Mouse (Mus musculus) ES-E14 (cell line): ENCODE results near the gene Syde2. TPM values are rescaled to one million over a fixed set of nuclear protein-coding genes. Genes with fewer than 3 reads are reported as not detected.
A peak's percentile ranks its signal among the peaks of the same experiment; 100 is the strongest.

Experiments used
- DNase-seq: peaks from one replicate; pipeline ENCODE4 v3.0.0-alpha.2; 2013; ENCODE audit warnings: low read depth, low spot score
- H3K27ac ChIP-seq: 2 replicates; pipeline ENCODE4 v1.5.1; 2012; ENCODE audit warnings: low read depth, mild to moderate bottlenecking, low read length, moderate library complexity, mixed read lengths; ENCODE audit not compliant: poor library complexity, insufficient read depth, severe bottlenecking
- H3K36me3 ChIP-seq: 2 replicates; pipeline ENCODE4 v1.6.1; 2012; ENCODE audit warnings: mild to moderate bottlenecking, low read length, moderate library complexity, mixed read lengths; ENCODE audit not compliant: control insufficient read depth, poor library complexity, insufficient read depth, severe bottlenecking
- H3K4me1 ChIP-seq, 2 experiments: fragments of 150-350 bp in 1 of 2; sonication (generic) in 1 of 2; 2 replicates each; pipeline ENCODE4 v1.6.1; 2012; ENCODE audit warnings: low read length in 2 of 2, mild to moderate bottlenecking in 1 of 2, mixed read lengths in 1 of 2; ENCODE audit not compliant: control insufficient read depth in 2 of 2, insufficient read depth in 2 of 2, poor library complexity in 1 of 2
- H3K4me3 ChIP-seq, 2 experiments: fragments of 150-350 bp in 1 of 2; sonication (generic) in 1 of 2; 2 replicates each; pipeline ENCODE4 v1.5.1; 2012; ENCODE audit warnings: low read length in 2 of 2, low read depth in 1 of 2, mild to moderate bottlenecking in 1 of 2, mixed read lengths in 1 of 2; ENCODE audit not compliant: insufficient read depth in 1 of 2, poor library complexity in 1 of 2, severe bottlenecking in 1 of 2
- H3K9ac ChIP-seq: 2 replicates; pipeline ENCODE4 v1.6.1; 2012; ENCODE audit warnings: low read depth, mild to moderate bottlenecking, low read length, mixed read lengths; ENCODE audit not compliant: poor library complexity, insufficient read depth, severe bottlenecking
- H3K9me3 ChIP-seq: fragments of 150-350 bp; sonication (generic); 2 replicates; pipeline ENCODE4 v1.6.1; 2012; ENCODE audit warnings: low read depth, mild to moderate bottlenecking, low read length; ENCODE audit not compliant: control insufficient read depth, insufficient read depth
- CHD2 ChIP-seq: IDR thresholded peaks from 2 replicates; pipeline ENCODE4 v1.6.1; 2014; ENCODE audit warnings: mild to moderate bottlenecking, low read depth, low read length, inconsistent platforms
- HCFC1 ChIP-seq: IDR thresholded peaks from 2 replicates; pipeline ENCODE4 v1.6.1; 2012; ENCODE audit warnings: low read length, inconsistent platforms, borderline replicate concordance; ENCODE audit not compliant: insufficient read depth
- MAFK ChIP-seq: IDR thresholded peaks from 2 replicates; pipeline ENCODE4 v1.6.1; 2014; ENCODE audit warnings: mild to moderate bottlenecking, low read depth, low read length, inconsistent platforms; ENCODE audit not compliant: insufficient read depth
- ZC3H11A ChIP-seq: IDR thresholded peaks from 2 replicates; pipeline ENCODE4 v1.6.1; 2012; ENCODE audit warnings: low read depth, mild to moderate bottlenecking, inconsistent platforms, low read length, borderline replicate concordance
- ZNF384 ChIP-seq: IDR thresholded peaks from 2 replicates; pipeline ENCODE4 v1.6.1; 2012; ENCODE audit warnings: low read depth, low read length, inconsistent platforms
- in situ Hi-C, 2 experiments: fragments of 600-800 bp; cut with MboI; formaldehyde crosslinking; loops; one replicate each; pipeline ENCODE4 v1.15.1; 2025; ENCODE audit warnings: low sequenced_read_pairs in 2 of 2, inconsistent platforms in 1 of 2; ENCODE audit not compliant: unreplicated experiment in 2 of 2
- total RNA-seq: library from RNA; depleted of rRNA; stranded (reverse); fragments of 300-350 nt; gene quantifications from 2 replicates; pipeline ENCODE4 v1.2.3, GENCODE M21; 2012

Gene Syde2
- total RNA-seq, 1 experiment: 19.9 TPM

GRCm38 (mm10) chr3:146014321-146014720, 26.7 kb downstream of the Syde2 start:
- Histone ChIP-seq H3K27ac (no peak overlapping the region), H3K9ac (no peak overlapping the region), H3K4me1 (peaks cover 0 to 11% of the 10 kb centered on the region in 2 experiments; a peak in 2 of 4 replicates), H3K9me3 (no peaks in the 10 kb centered on the region), H3K4me3 (no peak overlapping the region), H3K36me3 (peaks cover 16% of the 10 kb centered on the region; the same call in 1 of the 2 replicates)
- no peak for DNase-seq
- TF ChIP-seq ZNF384: no peak
- no peak for TF ChIP-seq ZC3H11A
- no peak for TF ChIP-seq HCFC1
- no peak for TF ChIP-seq CHD2
- no peak for TF ChIP-seq MAFK
- in situ Hi-C loops: no loop called here

GRCm38 (mm10) chr3:146016979-146017378, 29.3 kb downstream of the Syde2 start:
- TF ChIP-seq ZC3H11A (no peak), CHD2 (no peak), ZNF384 (no peak), HCFC1 (no peak), MAFK (no peak)
- H3K27ac ChIP-seq: no peak overlapping the region
- in situ Hi-C loops: no loop called here
- no peak overlapping the region for H3K9ac ChIP-seq
- 0 out of 4 replicates have a peak overlapping the region, but pooled peaks have one; percentile 1 to 36 for H3K4me3 ChIP-seq
- no peak for DNase-seq
- H3K36me3 ChIP-seq: peaks cover 16% of the 10 kb centered on the region; the same call in 1 of the 2 replicates
- no peaks in the 10 kb centered on the region for H3K9me3 ChIP-seq
- H3K4me1 ChIP-seq: no peaks in the 10 kb centered on the region

- Histone ChIP-seq H3K27ac (no peak overlapping the region), H3K4me1 (no peaks in the 10 kb centered on the region), H3K9ac (no peak overlapping the region), H3K9me3 (no peaks in the 10 kb centered on the region), H3K4me3 (no peak overlapping the region), H3K36me3 (peaks cover 15% of the 10 kb centered on the region; the same call in 1 of the 2 replicates)
- no peak for TF ChIP-seq MAFK
- no peak for TF ChIP-seq HCFC1
- no peak for TF ChIP-seq ZC3H11A
- no peak for DNase-seq
- in situ Hi-C loops: no loop called here
These were observed 29.9 kb downstream of the Syde2 start for GRCm38 (mm10) chr3:146017521-146017920.

GRCm38 (mm10) chr3:146022232-146022631, 34.6 kb downstream of the Syde2 start:
- Histone ChIP-seq H3K9ac (no peak overlapping the region), H3K27ac (no peak overlapping the region), H3K9me3 (no peaks in the 10 kb centered on the region), H3K4me3 (no peak overlapping the region), H3K36me3 (no peaks in the 10 kb centered on the region), H3K4me1 (peaks cover 2 to 4% of the 10 kb centered on the region in 2 experiments; a peak in 2 of 4 replicates)
- DNase-seq: no peak
- no peak for TF ChIP-seq HCFC1
- no peak for TF ChIP-seq CHD2
- TF ChIP-seq MAFK: no peak
- no peak for TF ChIP-seq ZNF384
- no peak for TF ChIP-seq ZC3H11A
- in situ Hi-C loops: no loop called here

- no peaks in the 10 kb centered on the region for H3K36me3 ChIP-seq
- H3K9me3 ChIP-seq: no peaks in the 10 kb centered on the region
- no peak for TF ChIP-seq CHD2
- no peak for TF ChIP-seq MAFK
- no peak for TF ChIP-seq ZC3H11A
- in situ Hi-C loops: no loop called here
- no peak for DNase-seq
- no peak overlapping the region for H3K4me3 ChIP-seq
- peaks cover 4 to 5% of the 10 kb centered on the region in 2 experiments; a peak in 2 of 4 replicates for H3K4me1 ChIP-seq
- no peak overlapping the region for H3K27ac ChIP-seq
- no peak overlapping the region for H3K9ac ChIP-seq
These were observed 37.1 kb downstream of the Syde2 start for GRCm38 (mm10) chr3:146024746-146025145.
